Mouse (Mus musculus): ENCODE measurements at regions not wholly inside any gene's neighbourhood (a gene's known extent, or its start where the extent isn't known, plus 50 kb on each side); places are given as distances from the start of the nearest gene placed in this dataset.

- Histone ChIP-seq H3K36me3 (ENCODE audit: control insufficient read depth, insufficient read depth, low read length, poor library complexity, severe bottlenecking) (no peaks in the 10 kb centered on the region), H3K27ac (ENCODE audit: insufficient read depth, low read depth, low read length, poor library complexity, severe bottlenecking) (no peak overlapping the region), H3K9ac (ENCODE audit: insufficient read depth, low read depth, low read length, poor library complexity, severe bottlenecking) (no peak overlapping the region), H3K4me3 (ENCODE audit: insufficient read depth in 1 of 2, low read depth in 1 of 2, low read length in 2 of 2, poor library complexity in 1 of 2, severe bottlenecking in 1 of 2) (no peak overlapping the region), H3K9me3 (ENCODE audit: control insufficient read depth, insufficient read depth, low read depth, low read length) (no peaks in the 10 kb centered on the region), H3K4me1 (ENCODE audit: control insufficient read depth in 2 of 2, insufficient read depth in 2 of 2, low read length in 2 of 2, poor library complexity in 1 of 2) (peaks cover 1 to 3% of the 10 kb centered on the region in 2 experiments; a peak in 3 of 4 replicates)
- DNase-seq (ENCODE audit: low read depth, low spot score) = no peak
- no peak for TF ChIP-seq ZC3H11A (IDR thresholded peaks at IDR 0.05; ENCODE audit: borderline replicate concordance, low read depth, low read length)
- TF ChIP-seq MAFK (IDR thresholded peaks at IDR 0.05; ENCODE audit: insufficient read depth, low read depth, low read length) = no peak
- TF ChIP-seq ZNF384 (IDR thresholded peaks at IDR 0.05; ENCODE audit: low read depth, low read length) = no peak
- TF ChIP-seq HCFC1 (IDR thresholded peaks at IDR 0.05; ENCODE audit: borderline replicate concordance, insufficient read depth, low read length) = no peak
- no peak for TF ChIP-seq CHD2 (IDR thresholded peaks at IDR 0.05; ENCODE audit: low read depth, low read length)
- in situ Hi-C loops (cut with MboI; ENCODE audit: low sequenced_read_pairs in 2 of 2, unreplicated experiment in 2 of 2) = no loop called here
These were observed 52.9 kb upstream of the Klf6 start for GRCm38 (mm10) chr13:5808380-5808779.

Measured in ES-E14 (cell line).